Mouse (Mus musculus): ENCODE data around the gene Zfp280c. TPM values are rescaled to one million over a fixed set of nuclear protein-coding genes. Genes with fewer than 3 reads are reported as not detected.

The Zfp280c gene
- total RNA-seq (2015; ENCODE audit: low replicate concordance) (5.2 and 5.6 TPM in 2 replicates), total RNA-seq (2017; ENCODE audit: low replicate concordance) (3.3 and 3.5 TPM in 2 replicates)

DNA sequence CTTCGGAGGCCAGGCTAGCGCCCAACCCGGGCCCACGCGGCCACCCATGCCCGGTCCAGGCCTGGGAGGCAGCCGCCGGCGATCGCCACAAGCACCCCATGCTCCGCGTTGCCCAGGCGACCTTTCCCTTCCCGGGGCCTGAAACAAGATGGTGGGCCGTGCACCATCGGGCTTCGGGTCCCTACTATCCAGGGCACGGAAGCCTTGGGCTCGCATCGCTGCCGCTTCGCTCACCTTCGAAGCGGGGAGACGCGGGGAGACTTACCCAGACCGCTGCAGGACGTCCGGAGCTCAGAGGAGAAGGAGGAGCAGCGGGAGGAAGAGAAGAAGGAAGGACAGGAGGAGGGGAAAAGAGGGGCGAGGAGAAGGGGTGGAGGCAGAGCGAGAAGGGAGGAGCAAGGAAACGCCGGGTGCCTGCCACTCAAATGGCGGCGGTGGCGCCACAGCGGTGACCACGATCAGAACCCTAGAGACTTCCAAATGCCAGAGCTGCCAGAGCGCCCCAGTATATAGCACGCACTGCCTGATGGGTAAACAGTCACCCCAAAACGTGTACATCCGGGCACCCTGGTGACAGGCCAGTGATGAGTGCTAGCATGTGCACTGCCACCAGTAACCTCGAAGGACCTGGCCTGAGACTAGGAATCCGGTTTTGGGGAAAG, at the start of gene Zfp280c:
Zfp280c (minus strand) TSS at position 406 of the 662 bp plus-strand sequence.
- ATAC-seq (replicated peaks; ENCODE audit: low FRiP score, poor library complexity, severe bottlenecking) = peak; percentile 97

- ATAC-seq (replicated peaks; ENCODE audit: low FRiP score, poor library complexity, severe bottlenecking) = no peak
Observed at GRCm38 (mm10) chrX:48637032-48637431, 42.7 kb upstream of the Zfp280c start.

GRCm38 (mm10) chrX:48624054-48624420, 29.7 kb upstream of the Zfp280c start:
- 0 out of 2 replicates have a peak, but pooled peaks have one; percentile 27 for ATAC-seq (replicated peaks; ENCODE audit: low FRiP score, poor library complexity, severe bottlenecking)

DNA sequence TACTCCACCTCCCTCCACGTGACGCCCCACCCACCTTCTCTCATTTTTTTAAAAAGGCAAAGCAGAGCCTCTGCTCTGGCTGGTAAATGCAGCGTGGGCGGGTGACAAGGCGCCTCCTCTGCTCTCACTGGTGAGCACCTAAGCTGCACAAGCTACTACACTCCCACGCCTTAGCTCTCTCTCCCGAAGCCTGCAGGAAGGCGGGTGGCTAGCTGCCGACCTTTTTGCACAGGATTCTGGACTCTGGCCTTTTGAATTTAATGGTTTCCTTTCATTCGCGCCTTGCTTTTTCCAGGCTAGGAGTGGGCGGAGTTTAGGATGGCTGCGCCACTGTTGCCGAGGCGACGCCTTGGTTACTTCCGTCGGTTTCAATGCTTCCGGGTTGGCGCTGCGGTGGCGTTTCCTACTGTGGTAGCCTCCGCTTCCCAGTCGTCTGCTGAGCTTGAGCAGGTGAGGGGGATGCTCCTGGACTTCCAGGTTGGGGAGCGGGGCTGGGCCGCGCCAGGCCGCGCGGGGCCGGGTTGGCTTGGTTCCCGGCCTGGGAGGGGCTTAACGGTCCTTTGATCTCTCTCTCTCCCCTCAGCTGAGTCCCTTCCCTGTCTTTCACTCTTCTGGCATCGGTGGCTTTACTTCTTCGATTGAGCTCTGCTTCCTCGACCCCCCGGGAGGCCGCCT, 29.2 kb upstream of the Zfp280c start, which contains the start of gene Slc25a14:
Slc25a14 (plus strand) TSS at position 35 of the 675 bp plus-strand sequence.
- peak; percentile 99 for ATAC-seq (replicated peaks; ENCODE audit: low FRiP score, poor library complexity, severe bottlenecking)

- ATAC-seq (replicated peaks; ENCODE audit: low FRiP score, poor library complexity, severe bottlenecking) = no peak
Observed at GRCm38 (mm10) chrX:48623049-48623378, 28.7 kb upstream of the Zfp280c start.

GRCm38 (mm10) chrX:48604872-48605271, 10.6 kb upstream of the Zfp280c start:
- no peak for ATAC-seq (replicated peaks; ENCODE audit: low FRiP score, poor library complexity, severe bottlenecking)

GRCm38 (mm10) chrX:48596906-48597305, 2.6 kb upstream of the Zfp280c start:
- ATAC-seq (replicated peaks; ENCODE audit: low FRiP score, poor library complexity, severe bottlenecking) = no peak

DNA sequence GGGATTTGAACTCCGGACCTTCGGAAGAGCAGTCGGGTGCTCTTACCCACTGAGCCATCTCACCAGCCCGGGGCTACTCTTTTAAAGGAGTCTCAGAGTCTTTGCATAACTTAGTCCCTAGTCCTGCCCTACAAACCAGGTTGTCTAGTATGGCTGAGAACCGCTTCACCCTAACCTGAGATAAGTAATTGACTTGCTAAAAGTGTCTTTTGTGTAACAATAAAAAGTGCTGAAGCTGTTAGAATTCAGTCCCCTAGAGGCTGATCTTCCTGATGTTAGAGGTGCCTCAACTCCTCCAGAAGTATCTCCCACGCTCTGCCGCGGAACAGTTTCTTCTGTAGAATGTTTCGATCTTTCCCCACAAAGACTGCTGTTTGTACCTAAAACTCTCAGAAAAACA, 1.7 kb upstream of the Zfp280c start:
- no peak for ATAC-seq (replicated peaks; ENCODE audit: low FRiP score, poor library complexity, severe bottlenecking)

DNA sequence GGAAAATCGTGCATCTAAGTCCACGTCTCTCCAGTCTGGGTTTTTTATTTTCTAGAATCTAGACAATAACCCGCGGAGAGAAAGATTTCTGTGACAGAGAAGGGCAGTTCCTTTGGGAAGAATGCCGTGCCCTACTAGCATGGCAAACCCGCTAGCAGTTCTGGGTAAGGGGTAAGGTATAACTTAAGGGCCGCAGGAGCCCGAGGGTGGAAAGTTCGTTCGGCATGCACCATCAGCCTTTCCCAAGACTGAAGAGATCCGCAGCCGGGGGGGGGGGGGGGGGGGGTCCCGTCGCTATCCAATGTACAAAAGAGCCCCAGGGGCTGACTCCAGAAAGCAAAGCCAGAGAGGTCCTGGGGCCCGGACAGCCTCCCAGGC, 594 bp downstream of the Zfp280c start:
- ATAC-seq (replicated peaks; ENCODE audit: low FRiP score, poor library complexity, severe bottlenecking) = no peak

DNA sequence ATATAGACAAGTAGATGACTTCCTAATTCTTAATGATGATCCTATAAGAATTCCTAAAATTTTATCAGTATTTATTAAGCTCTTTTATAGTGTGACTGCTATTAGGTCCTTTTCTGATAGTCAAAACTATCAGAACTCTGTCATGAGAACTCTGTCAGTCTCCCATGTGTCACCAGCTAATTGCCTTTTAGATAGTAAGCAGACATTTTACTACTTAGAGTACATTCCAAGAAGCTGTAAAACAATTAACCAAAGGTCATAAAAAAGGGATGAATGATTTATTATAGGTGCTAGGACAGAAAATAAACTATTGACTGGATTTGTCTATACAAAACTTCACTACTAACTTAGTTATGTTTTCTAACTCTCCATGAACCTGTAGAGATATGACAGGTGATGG, 11.0 kb downstream of the Zfp280c start:
- no peak for ATAC-seq (replicated peaks; ENCODE audit: low FRiP score, poor library complexity, severe bottlenecking)

GRCm38 (mm10) chrX:48532175-48532574, 62.1 kb downstream of the Zfp280c start:
- ATAC-seq (replicated peaks; ENCODE audit: low FRiP score, poor library complexity, severe bottlenecking) = peak; percentile 39; the same call in 1 of the 2 replicates

DNA sequence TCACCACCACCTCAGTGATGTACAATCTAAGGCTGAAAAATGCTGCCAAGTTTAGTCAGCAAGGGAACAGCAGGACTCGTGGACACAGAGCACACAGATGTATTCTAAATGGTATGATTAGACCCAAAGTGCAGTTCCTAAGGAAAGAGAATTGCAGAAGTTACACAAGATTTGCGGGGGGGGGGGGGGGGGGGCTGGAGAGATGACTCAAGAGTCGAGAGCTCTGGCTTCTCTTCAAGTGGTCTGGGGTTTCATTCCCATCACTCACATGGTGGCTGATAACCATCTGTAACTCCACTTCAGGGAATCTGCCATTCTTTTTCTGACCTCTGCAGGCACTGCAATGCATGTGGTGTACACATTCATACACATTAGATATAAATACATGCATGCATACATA, 67.9 kb downstream of the Zfp280c start:
- no peak for ATAC-seq (replicated peaks; ENCODE audit: low FRiP score, poor library complexity, severe bottlenecking)

DNA sequence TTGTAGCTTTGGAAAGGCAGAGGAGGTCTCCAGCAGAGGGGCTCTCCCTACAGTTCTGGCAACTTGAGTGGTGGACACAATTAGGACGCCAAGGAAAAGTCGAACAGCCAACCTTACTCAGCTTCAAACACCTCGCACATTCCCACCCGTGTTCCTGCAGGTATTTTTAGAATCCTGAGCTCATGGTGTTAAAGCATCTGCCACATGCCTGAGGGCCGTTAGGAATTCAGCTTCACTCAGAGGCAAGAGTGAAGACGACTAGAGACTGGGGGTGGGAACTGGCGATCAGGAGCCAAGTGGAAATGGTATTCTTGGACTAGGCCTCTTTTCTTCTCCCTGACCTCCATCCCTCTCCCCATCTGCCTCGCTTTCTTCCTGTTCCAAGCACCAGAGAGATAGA, 68.4 kb downstream of the Zfp280c start:
- no peak for ATAC-seq (replicated peaks; ENCODE audit: low FRiP score, poor library complexity, severe bottlenecking)

- no peak for ATAC-seq (replicated peaks; ENCODE audit: low FRiP score, poor library complexity, severe bottlenecking)
Observed at GRCm38 (mm10) chrX:48525332-48525731, 69.0 kb downstream of the Zfp280c start.

GRCm38 (mm10) chrX:48523512-48523911, 70.8 kb downstream of the Zfp280c start:
- ATAC-seq (replicated peaks; ENCODE audit: low FRiP score, poor library complexity, severe bottlenecking) = no peak

- no peak for ATAC-seq (replicated peaks; ENCODE audit: low FRiP score, poor library complexity, severe bottlenecking)
Observed at GRCm38 (mm10) chrX:48521651-48522050, 72.7 kb downstream of the Zfp280c start.

DNA sequence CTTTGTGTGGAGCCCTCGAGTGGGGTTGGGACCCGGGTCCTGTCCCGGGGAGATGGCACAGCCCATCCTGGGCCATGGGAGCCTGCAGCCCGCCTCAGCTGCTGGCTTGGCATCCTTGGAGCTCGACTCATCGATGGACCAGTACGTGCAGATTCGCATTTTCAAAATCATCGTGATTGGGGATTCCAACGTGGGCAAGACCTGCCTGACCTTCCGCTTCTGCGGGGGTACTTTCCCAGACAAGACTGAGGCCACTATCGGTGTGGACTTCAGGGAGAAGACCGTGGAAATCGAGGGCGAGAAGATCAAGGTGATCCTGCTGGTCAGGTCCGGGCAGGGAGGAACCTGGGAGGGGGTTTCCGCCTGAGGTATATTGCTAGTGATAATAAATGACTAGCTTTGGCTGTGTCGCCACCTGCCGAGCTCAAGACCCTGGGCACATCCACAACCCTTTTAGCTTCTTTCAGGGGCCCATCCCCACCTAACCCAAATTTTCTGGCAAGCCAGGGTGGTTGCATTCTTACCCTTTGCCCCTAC, 74.7 kb downstream of the Zfp280c start:
- ATAC-seq (replicated peaks; ENCODE audit: low FRiP score, poor library complexity, severe bottlenecking) = no peak

- ATAC-seq (replicated peaks; ENCODE audit: low FRiP score, poor library complexity, severe bottlenecking) = no peak
Observed at GRCm38 (mm10) chrX:48518808-48519548, 75.3 kb downstream of the Zfp280c start, which contains the start of gene Rab33a. Rab33a (plus strand) TSS chrX:48519285.

GRCm38 (mm10) chrX:48518211-48518807, 76.0 kb downstream of the Zfp280c start:
- ATAC-seq (replicated peaks; ENCODE audit: low FRiP score, poor library complexity, severe bottlenecking) = no peak

DNA sequence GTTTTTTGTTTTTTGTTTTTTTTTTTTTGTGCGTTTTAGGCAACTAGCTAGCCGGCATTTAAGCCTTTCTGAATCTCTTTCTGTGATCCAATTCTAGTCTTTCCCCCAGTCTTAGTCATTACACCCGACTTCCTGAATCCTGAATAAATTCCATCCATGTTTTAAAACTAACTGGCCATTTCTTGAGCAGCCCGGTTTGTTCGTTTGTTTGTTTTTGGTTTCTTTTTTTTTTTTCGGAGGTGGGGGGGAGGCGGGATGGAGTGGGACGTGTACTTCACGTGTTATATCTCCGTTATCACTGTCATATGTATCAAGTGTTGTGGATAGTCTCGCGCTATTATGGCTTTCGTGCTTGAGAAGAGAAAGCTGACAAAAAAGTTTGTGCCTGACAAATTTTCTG, 80.5 kb downstream of the Zfp280c start:
- ATAC-seq (replicated peaks; ENCODE audit: low FRiP score, poor library complexity, severe bottlenecking) = no peak
